Mouse (Mus musculus): Measurements from ENCODE around the gene Ackr4.

Gene Ackr4

GRCm38 (mm10) chr9:104040362-104040761 is 86.4 kb downstream of the Ackr4 start, which contains the start of gene Gm28305:
Gene Gm28305, plus strand, starts transcription at chr9:104040662.
- no peak for DNase-seq (ENCODE audit: low spot score)

- DNase-seq (ENCODE audit: low spot score): no peak
Observed at GRCm38 (mm10) chr9:104039742-104040141, 87.0 kb downstream of the Ackr4 start.

- no peak for DNase-seq (ENCODE audit: low spot score)
Observed at GRCm38 (mm10) chr9:104039031-104039695, 87.6 kb downstream of the Ackr4 start.

GRCm38 (mm10) chr9:104038266-104038665 is 88.5 kb downstream of the Ackr4 start:
- DNase-seq (ENCODE audit: low spot score): no peak

- DNase-seq (ENCODE audit: low spot score): peak; percentile 48
Observed at GRCm38 (mm10) chr9:104035261-104036015, 91.3 kb downstream of the Ackr4 start.

- DNase-seq (ENCODE audit: low spot score): no peak
Observed at GRCm38 (mm10) chr9:104034718-104035117, 92.0 kb downstream of the Ackr4 start.

GRCm38 (mm10) chr9:104034231-104034630 is 92.5 kb downstream of the Ackr4 start:
- DNase-seq (ENCODE audit: low spot score): no peak
